Mouse (Mus musculus) right cerebral cortex, postnatal 25 days (tissue): Measurements from ENCODE around the gene Fbxo42.
"Not testable (repeated sequence)": the region's sequence is repeated elsewhere in the genome, so short reads cannot be mapped to it uniquely, and the experiment has no call there.

Experiments
- DNase-seq: peaks from one replicate; pipeline ENCODE4 v3.0.0; 2022

The Fbxo42 gene

GRCm38 (mm10) chr4:141137740-141138139 lies 10.0 kb upstream of the Fbxo42 start:
- not testable (repeated sequence) for DNase-seq

DNA sequence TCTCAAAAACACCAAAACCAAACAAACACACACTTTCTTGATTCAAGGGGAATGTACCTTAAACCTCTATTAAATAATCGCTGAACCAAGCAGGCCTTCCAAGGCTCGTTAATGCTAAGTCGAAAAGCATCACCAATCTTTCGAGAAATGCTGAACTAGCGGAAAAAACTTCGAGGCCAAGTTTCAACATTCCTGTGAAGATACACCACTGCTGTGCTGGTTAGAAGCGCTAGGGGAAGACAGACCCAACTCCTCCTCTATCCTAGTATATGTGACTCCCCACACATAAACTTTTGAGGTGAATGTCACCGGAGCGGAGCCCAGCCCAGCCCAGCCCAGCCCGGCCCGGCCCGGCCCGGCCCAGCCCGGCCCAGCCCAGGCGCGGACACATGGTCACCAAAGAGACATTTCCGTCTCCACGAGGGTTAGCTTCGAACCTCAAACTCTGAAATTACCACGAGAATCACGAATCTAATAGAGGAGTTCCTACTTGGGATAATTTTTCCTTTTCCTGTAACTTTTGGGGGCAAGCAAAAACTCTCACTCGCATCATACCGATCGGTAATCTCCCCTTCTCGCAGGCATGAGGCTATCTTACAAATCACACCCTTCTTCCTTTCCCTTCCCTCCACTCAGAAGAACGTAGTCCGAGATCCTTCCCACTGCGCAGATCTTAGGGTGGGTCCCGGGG lies 9.1 kb upstream of the Fbxo42 start:
- DNase-seq, result no peak

DNA sequence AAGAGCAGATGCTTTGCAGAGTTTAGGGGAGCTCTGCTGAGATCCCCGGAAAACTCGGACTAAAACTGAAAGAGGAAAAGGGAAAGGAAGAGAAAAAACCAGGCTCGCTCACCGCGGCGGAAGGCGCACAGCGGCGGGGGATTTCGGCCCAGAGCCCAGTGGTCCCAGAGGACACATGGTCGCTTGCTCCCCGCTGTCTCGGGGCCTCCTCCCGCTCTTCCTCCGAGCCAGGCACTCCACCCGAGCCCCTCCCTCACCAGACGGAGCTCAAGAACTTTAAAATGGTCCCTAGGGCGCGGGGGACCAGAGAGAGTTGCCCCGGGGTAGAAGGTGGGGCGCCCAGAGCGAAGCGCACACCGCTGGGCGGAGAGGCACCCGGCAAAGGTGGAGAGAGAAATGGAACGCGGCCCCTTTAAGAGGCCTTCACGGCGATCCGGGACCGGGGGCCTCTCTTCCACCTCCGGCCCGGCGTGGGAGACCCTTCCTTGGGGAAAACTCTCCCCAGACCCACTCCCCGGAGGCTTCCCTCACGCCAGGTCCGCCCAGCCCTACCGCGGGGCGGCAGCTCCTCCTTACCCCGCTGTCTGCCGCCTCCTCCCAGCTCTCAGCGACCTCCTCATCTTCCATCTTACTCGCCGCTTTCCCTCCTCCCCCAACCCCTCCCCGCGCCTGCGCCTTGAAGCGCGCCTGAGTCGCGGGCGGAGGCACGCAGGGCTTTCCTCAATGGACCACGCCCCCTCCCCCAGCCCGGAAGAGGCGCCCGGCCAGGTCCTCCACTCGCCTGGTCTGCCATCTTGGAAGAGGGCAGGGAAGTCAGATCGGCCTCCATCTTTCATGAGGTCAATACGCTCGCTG lies 8.4 kb upstream of the Fbxo42 start, which contains the start of gene Szrd1:
Szrd1 (minus strand) TSS at position 660 of the 855 bp plus-strand sequence.
- DNase-seq, result peak; percentile 99

GRCm38 (mm10) chr4:141140354-141140753 lies 7.4 kb upstream of the Fbxo42 start:
- not testable (repeated sequence) for DNase-seq

- no peak for DNase-seq
These were observed 6.7 kb upstream of the Fbxo42 start for GRCm38 (mm10) chr4:141140967-141141366.

- DNase-seq, result peak; percentile 72
These were observed 5.4 kb upstream of the Fbxo42 start for GRCm38 (mm10) chr4:141142285-141142811.

DNA sequence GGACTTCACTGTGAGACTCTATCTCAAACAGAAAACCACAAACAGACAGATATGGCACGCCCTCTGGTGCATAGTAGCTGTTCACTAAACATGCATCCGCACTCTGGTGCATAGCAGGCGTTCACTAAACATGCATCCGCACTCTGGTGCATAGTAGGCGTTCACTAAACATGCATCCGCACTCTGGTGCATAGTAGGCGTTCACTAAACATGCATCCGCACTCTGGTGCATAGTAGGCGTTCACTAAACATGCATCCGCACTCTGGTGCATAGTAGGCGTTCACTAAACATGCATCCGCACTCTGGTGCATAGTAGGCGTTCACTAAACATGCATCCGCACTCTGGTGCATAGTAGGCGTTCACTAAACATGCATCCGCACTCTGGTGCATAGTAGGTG lies 2.6 kb upstream of the Fbxo42 start:
- not testable (repeated sequence) for DNase-seq

GRCm38 (mm10) chr4:141146491-141147033 lies 1.2 kb upstream of the Fbxo42 start:
- DNase-seq, result no peak

GRCm38 (mm10) chr4:141148009-141148801 lies 492 bp downstream of the Fbxo42 start:
- peak; percentile 42 for DNase-seq

GRCm38 (mm10) chr4:141149116-141149515 lies 1.4 kb downstream of the Fbxo42 start:
- no peak for DNase-seq

DNA sequence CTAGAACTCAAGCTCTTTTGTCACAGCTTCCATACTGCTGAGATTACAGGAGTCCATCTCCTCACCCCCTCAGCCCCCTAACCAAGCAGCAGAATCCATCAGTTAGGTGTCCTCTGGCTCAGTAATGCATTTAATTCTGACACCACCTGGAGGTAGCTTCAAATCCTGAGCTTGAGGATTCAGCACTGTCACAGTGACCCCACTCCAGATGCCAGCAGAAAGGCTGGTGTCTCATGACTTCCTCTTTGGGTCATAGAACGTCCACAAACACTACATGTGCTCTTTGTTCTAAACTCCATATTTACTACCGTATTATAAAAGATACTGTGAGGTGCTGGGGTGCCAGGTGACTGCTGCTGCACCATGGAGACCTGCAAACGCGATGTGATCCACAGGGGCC lies 9.8 kb downstream of the Fbxo42 start:
- no peak for DNase-seq

DNA sequence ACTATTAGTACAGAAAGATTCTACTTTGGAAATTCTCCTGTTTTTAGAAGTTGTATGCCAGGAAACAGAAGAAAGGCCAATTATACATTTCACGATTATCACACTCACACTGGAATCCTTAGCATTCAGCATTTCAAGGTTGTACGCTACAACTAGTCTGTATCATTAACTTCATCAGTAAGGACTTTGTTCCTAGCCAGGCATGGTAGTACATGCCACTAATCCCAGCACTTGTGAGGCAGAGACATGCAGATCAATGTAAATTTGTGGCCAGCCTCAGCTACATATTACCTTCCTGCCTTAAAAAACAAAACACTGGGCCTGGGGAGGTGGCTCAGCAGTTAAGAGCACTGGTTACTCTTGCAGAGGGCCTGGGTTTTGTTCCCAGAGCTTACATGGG lies 10.9 kb downstream of the Fbxo42 start:
- DNase-seq, result no peak

DNA sequence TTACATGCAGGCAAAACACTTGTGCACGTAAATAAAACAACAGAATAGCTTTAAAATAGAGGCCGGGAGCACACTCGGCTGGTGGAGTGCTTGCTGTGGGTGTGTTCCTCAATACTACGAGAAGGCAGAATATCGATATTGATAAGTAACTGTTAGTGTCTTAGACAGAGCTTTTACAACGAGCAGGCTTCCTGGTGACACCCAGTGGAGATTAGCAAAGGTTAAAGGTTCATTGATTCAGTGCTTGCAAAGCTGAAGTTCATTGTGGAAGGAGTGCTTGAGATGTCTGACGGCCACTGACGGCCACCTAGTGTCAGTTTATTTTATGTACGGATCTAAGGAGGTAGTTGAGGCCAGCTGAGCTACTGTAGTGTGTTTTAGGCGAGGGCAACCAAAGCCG lies 11.4 kb downstream of the Fbxo42 start:
- no peak for DNase-seq

DNA sequence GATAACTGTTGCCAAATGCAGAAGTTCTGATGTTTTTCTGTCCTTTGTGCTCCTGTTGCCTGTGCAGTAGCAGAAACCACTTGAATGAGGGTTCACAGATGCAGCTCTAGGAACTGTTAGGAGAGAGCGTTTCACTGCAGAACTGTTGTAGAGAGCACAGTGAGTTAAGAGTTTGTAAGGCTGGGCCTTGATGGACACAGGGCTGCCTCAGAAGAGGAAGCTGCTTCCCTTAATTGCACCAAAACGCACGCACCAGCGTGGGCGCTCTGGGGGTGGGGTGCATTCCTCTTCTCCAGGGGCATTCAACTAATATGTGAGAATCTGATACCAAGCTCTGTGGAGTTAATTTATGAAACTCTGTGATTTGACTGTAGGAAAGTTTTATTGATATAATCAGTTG lies 12.0 kb downstream of the Fbxo42 start:
- DNase-seq, result no peak

DNA sequence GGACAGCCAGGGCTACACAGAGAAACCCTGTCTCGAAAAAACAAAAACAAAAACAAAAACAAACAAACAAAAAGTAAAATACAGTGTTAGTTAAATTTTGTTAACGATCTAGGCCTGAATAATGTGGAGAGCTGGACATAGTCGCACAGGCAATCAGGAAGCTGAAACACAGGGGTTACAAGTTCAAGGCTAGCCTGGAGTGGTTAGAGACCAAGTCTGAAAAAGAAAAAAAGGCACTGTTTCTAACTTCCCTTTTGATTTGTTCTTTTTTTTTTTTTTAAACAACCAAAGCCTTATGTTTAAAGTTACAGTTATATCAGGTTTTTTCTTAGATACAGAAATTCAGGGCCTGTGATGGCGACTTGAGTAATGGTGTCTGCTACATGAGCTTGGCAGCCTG lies 12.5 kb downstream of the Fbxo42 start:
- DNase-seq, result no peak

DNA sequence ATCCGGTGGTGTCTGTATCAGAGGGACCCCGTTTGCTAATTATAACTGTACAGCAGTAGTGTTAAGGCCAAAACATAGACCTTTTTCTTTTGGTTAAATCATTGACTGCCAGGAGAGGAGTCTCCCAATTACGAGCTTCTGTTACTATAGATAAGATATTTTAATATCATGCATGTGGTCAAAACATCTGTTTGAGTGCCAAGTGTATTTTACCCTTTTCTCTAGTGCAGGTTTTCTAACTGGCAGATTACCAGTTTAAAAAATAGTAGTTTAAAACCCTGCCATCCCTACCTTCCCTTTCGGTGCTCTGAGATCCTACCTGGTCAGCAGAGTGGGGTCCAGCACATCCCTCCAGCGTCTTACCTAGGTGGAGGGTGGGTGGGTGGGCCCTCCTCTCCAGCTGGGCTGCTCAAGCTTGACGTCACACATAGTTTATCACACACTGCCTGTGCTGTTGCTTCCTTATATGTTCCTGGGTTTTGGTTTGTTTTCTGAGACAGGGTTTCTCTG lies 14.0 kb downstream of the Fbxo42 start:
- DNase-seq, result no peak

- no peak for DNase-seq
These were observed 16.0 kb downstream of the Fbxo42 start for GRCm38 (mm10) chr4:141163729-141164128.

GRCm38 (mm10) chr4:141165744-141166292 lies 18.1 kb downstream of the Fbxo42 start:
- DNase-seq, result no peak

DNA sequence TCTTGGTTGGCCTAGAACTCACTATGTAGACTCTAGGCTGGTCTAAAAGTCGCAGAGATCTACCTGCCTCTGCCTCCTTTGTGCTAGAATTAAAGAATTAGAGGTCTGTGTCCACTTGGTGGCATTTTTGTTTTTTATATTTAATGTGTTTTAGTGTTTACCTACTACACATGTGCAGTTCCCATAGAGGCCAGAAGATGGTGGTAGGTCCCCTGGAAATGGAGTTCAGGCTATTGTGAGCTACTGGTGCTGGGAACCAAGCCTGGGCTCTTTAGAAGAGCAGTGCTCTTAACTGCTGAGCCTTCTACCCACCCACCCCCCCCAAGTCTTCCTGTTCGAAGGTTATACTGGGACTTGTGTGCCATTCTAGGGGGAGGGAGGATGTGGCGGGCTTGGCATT lies 19.4 kb downstream of the Fbxo42 start:
- no peak for DNase-seq

GRCm38 (mm10) chr4:141172121-141172520 lies 24.4 kb downstream of the Fbxo42 start:
- DNase-seq, result no peak

- DNase-seq, result no peak
These were observed 28.1 kb downstream of the Fbxo42 start for GRCm38 (mm10) chr4:141175783-141176182.

GRCm38 (mm10) chr4:141176328-141176838 lies 28.7 kb downstream of the Fbxo42 start:
- no peak for DNase-seq
